Mouse (Mus musculus): ENCODE data around the gene Tgm2.

DNA sequence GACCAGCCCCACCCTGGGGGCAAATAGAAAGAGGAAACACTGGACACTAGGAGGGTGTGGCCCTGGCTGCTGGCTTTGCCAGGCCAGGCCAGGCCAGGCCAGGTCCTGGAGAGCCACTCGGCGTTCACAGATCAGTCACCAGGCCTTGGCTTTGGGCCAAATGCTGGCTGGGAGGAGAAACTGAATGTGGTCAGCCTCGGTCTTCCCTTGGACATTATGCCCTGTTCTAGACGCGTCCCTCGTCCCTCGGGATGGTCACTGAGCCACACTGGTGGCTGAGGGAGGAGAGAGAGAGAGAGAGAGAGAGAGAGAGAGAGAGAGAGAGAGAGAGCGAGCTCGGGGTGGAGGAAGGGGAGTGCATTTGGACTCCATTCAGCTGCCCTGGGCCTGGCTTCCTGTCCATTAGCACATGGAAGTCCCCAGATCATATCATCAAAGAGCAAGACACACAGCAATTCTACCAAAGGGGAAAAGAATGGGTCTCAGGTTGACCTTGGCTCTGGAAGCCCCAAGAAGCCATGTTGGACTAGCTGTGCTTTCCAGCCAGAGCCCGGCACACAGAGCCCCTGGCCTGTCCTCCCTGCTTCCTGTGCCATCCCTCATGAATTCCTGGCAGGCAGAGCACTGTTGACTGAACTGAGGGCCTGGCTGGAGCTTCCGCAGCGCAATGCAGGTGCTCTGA, 24.4 kb downstream of the Tgm2 start:
- TF ChIP-seq CTCF (IDR thresholded peaks at IDR 0.05; ENCODE audit: control insufficient read depth, insufficient read depth, insufficient replicate concordance, low read depth, low read length) (no peak), POLR2A (IDR thresholded peaks at IDR 0.05; ENCODE audit: control insufficient read depth, low read depth, low read length) (no peak)

Data from testis, adult 2 months (tissue).